Mouse (Mus musculus) C2C12 (cell line): Measurements from ENCODE around the gene Fam76a.
"Not testable (repeated sequence)": the region's sequence is repeated elsewhere in the genome, so short reads cannot be mapped to it uniquely, and the experiment has no call there.

Experiments used
- CEBPB ChIP-seq: IDR thresholded peaks from one replicate; pipeline ENCODE4 v1.6.1; 2011; ENCODE audit warnings: low read depth, mild to moderate bottlenecking, control low read depth, moderate library complexity
- CTCF ChIP-seq: IDR thresholded peaks from one replicate; pipeline ENCODE4 v1.5.1; 2011; ENCODE audit not compliant: control insufficient read depth, insufficient read depth, insufficient read length
- MYOD1 ChIP-seq: IDR thresholded peaks from one replicate; pipeline ENCODE4 v1.6.1; 2011; ENCODE audit warnings: low read depth; ENCODE audit not compliant: control insufficient read depth, insufficient read length

GRCm38 (mm10) chr4:132918493-132918892 is 3.9 kb downstream of the Fam76a start:
- not testable (repeated sequence) for TF ChIP-seq CTCF, CEBPB, MYOD1
